Mouse (Mus musculus) brain, embryonic 14.5 days (tissue): ENCODE measurements around the gene Tprg.

ENCODE experiments used
- CTCF ChIP-seq: fragments of 200-500 bp; IDR thresholded peaks from 2 replicates; pipeline ENCODE4 v1.5.1; 2012; ENCODE audit warnings: inconsistent platforms, mild to moderate bottlenecking, moderate library complexity, borderline replicate concordance; ENCODE audit not compliant: insufficient read depth, insufficient read length; ENCODE audit errors: extremely low read depth
- POLR2A ChIP-seq: fragments of 200-500 bp; IDR thresholded peaks from 2 replicates; pipeline ENCODE4 v1.6.1; 2012; ENCODE audit warnings: mild to moderate bottlenecking, inconsistent platforms, borderline replicate concordance; ENCODE audit not compliant: poor library complexity, insufficient read depth, insufficient read length, severe bottlenecking; ENCODE audit errors: extremely low read depth

GRCm38 (mm10) chr16:25408032-25408431 lies 121.4 kb downstream of the Tprg start:
- TF ChIP-seq POLR2A: no peak
- no peak for TF ChIP-seq CTCF
